Mouse (Mus musculus) cerebellum, adult 18-20 months (tissue): Measurements from ENCODE around the gene Gm28845.

ENCODE experiments used
- DNase-seq, 2 experiments: peaks; one replicate each; pipeline ENCODE4 v3.0.0; 2021

Gm28845 gene

GRCm38 (mm10) chr1:65119438-65119837 lies at the start of gene Gm28845:
Gene Gm28845 (minus strand): TSS chr1:65119558.
- no peak for DNase-seq

- no peak for DNase-seq
Measured at GRCm38 (mm10) chr1:65167496-65167895, 48.1 kb upstream of the Gm28845 start.

GRCm38 (mm10) chr1:65162210-65162609 lies 42.9 kb upstream of the Gm28845 start:
- no peak for DNase-seq

GRCm38 (mm10) chr1:65156111-65156510 lies 36.8 kb upstream of the Gm28845 start:
- DNase-seq = no peak

GRCm38 (mm10) chr1:65154814-65155213 lies 35.5 kb upstream of the Gm28845 start:
- DNase-seq = no peak

- no peak for DNase-seq
Measured at GRCm38 (mm10) chr1:65147971-65148370, 28.6 kb upstream of the Gm28845 start.

GRCm38 (mm10) chr1:65147326-65147725 lies 28.0 kb upstream of the Gm28845 start:
- DNase-seq = no peak

- DNase-seq = no peak
Measured at GRCm38 (mm10) chr1:65146601-65147000, 27.2 kb upstream of the Gm28845 start.

- no peak for DNase-seq
Measured at GRCm38 (mm10) chr1:65144783-65145182, 25.4 kb upstream of the Gm28845 start.

GRCm38 (mm10) chr1:65137560-65137959 lies 18.2 kb upstream of the Gm28845 start:
- DNase-seq = no peak

GRCm38 (mm10) chr1:65132833-65133232 lies 13.5 kb upstream of the Gm28845 start:
- DNase-seq = no peak

- no peak for DNase-seq
Measured at GRCm38 (mm10) chr1:65131671-65132070, 12.3 kb upstream of the Gm28845 start.

GRCm38 (mm10) chr1:65130226-65130625 lies 10.9 kb upstream of the Gm28845 start:
- DNase-seq = no peak

- no peak for DNase-seq
Measured at GRCm38 (mm10) chr1:65129634-65130180, 10.3 kb upstream of the Gm28845 start.

GRCm38 (mm10) chr1:65122574-65123372 lies 3.4 kb upstream of the Gm28845 start, which contains the start of gene D630023F18Rik:
Gene D630023F18Rik (minus strand): TSS chr1:65123214.
- no peak for DNase-seq

GRCm38 (mm10) chr1:65118150-65118913 lies 1.0 kb downstream of the Gm28845 start:
- no peak for DNase-seq

- DNase-seq = no peak
Measured at GRCm38 (mm10) chr1:65113536-65114172, 5.7 kb downstream of the Gm28845 start.

- no peak for DNase-seq
Measured at GRCm38 (mm10) chr1:65112807-65113196, 6.6 kb downstream of the Gm28845 start.

- peak; percentile 67 to 76 for DNase-seq
Measured at GRCm38 (mm10) chr1:65112031-65112806, 7.1 kb downstream of the Gm28845 start.

GRCm38 (mm10) chr1:65109756-65110435 lies 9.5 kb downstream of the Gm28845 start:
- no peak for DNase-seq

- no peak for DNase-seq
Measured at GRCm38 (mm10) chr1:65109196-65109595, 10.2 kb downstream of the Gm28845 start.
